Mouse (Mus musculus): ENCODE results near the gene Perm1. TPM values are rescaled to one million over a fixed set of nuclear protein-coding genes. Genes with fewer than 3 reads are reported as not detected.

The Perm1 gene
- total and polyA plus RNA-seq, 2 experiments from 2014 or later, result 1.7 to 1.9 TPM

DNA sequence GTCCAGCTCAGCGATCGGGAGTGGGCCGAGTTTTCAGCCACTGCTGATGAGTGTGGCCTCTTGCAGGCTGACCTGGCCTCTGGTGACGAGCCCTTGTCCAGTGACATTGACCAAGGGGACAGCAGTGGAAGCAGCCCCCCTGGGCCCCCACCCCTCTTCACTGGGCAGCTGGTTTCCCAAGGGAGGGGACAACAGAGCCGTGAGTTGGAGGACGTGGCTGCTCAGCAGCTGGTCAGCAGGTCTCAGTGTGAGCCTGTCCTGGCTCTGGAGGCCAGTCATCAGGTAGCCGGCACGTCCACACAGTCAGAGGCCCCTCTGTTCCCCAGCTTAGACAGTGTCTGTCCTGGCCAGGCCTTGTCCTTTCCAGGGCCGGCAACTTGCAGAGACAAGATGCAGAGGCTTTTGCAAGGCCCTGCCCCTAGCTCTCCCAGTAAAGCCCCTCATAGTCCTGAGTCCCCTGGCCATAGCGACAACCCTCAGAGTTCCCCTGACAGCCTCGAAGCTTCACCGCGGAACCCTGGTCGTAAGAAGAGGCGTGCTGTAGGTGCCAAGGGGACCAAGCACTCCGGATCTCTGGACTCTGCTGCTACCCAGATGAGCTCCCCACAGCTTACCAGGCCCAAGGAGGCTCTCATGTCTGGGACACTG is 1.5 kb downstream of the Perm1 start:
- H3K4me3 ChIP-seq (ENCODE audit: low read depth, low read length), result no peak overlapping the region
- no peaks in the 10 kb centered on the region for H3K9me3 ChIP-seq (ENCODE audit: low read length)
- WGBS, result 80% methylated on average over 16 of the region's 16 CpGs
- H3K4me1 ChIP-seq (ENCODE audit: insufficient read depth, low read length), result no peaks in the 10 kb centered on the region
- no peak overlapping the region for H3K27ac ChIP-seq (ENCODE audit: low read depth, low read length)
- no peaks in the 10 kb centered on the region for H3K27me3 ChIP-seq (ENCODE audit: insufficient read depth, low read length)
- no peak for DNase-seq (ENCODE audit: low spot score)
- H3K9ac ChIP-seq (replicated peaks; ENCODE audit: low read length, poor library complexity, severe bottlenecking), result no peak overlapping the region
- TF ChIP-seq CTCF (IDR thresholded peaks at IDR 0.05), result no peak
- H3K36me3 ChIP-seq (ENCODE audit: insufficient read depth, low read length), result no peaks in the 10 kb centered on the region; the same call in 1 of the 2 replicates
- no peak for ATAC-seq (ENCODE audit: low FRiP score)
- H3K4me2 ChIP-seq (ENCODE audit: low read depth, low read length, poor library complexity, severe bottlenecking), result no peak overlapping the region

DNA sequence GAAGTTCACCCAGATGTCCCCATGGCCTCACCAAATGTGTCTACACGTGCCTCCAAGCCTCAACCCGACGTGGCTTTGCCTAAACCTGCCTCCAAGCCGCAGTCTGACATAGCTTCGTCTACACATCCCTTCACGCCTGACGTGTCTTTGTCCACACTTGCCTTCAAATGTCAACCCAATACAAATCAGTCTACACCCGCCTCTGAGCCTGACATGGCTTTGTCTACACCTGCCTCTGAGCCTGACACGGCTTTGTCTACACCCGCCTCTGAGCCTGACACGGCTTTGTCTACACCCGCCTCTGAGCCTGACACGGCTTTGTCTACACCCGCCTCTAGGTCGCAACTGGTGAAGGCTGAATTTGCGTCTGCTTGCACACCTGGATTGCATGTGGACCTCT is 2.2 kb downstream of the Perm1 start:
- Histone ChIP-seq H3K27me3 (ENCODE audit: insufficient read depth, low read length) (no peaks in the 10 kb centered on the region), H3K9me3 (ENCODE audit: low read length) (no peaks in the 10 kb centered on the region), H3K9ac (replicated peaks; ENCODE audit: low read length, poor library complexity, severe bottlenecking) (no peak overlapping the region), H3K4me3 (ENCODE audit: low read depth, low read length) (no peak overlapping the region), H3K4me2 (ENCODE audit: low read depth, low read length, poor library complexity, severe bottlenecking) (no peak overlapping the region), H3K36me3 (ENCODE audit: insufficient read depth, low read length) (no peaks in the 10 kb centered on the region; the same call in 1 of the 2 replicates), H3K27ac (ENCODE audit: low read depth, low read length) (no peak overlapping the region), H3K4me1 (ENCODE audit: insufficient read depth, low read length) (no peaks in the 10 kb centered on the region)
- TF ChIP-seq CTCF (IDR thresholded peaks at IDR 0.05), result no peak
- ATAC-seq (ENCODE audit: low FRiP score) (no peak), DNase-seq (ENCODE audit: low spot score) (no peak)
- whole genome bisulfite sequencing, result 81% methylated on average over 16 of the region's 16 CpGs

DNA sequence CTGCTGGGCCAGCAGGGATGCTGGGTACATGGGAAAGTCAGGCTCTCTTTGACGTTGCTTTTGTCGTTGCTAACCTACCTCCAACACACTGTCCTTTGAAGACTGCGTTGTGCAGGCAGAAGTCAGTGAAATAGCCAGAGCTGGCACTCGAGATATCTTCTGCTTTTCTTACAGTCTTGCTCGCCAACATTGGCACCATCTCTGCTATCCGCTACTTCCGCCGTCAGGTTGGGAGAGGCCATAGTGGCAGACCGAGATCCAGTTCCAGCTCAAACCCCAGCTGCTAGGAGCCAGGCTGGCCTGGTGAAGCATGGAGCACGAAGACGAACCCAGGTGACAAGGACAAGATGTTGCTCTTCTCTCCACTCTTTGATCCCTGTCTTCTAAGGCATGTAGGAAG is 4.3 kb downstream of the Perm1 start:
- Histone ChIP-seq H3K4me3 (ENCODE audit: low read depth, low read length) (no peak overlapping the region), H3K9me3 (ENCODE audit: low read length) (no peaks in the 10 kb centered on the region), H3K27me3 (ENCODE audit: insufficient read depth, low read length) (no peaks in the 10 kb centered on the region), H3K4me2 (ENCODE audit: low read depth, low read length, poor library complexity, severe bottlenecking) (no peak overlapping the region), H3K4me1 (ENCODE audit: insufficient read depth, low read length) (no peaks in the 10 kb centered on the region), H3K9ac (replicated peaks; ENCODE audit: low read length, poor library complexity, severe bottlenecking) (no peak overlapping the region), H3K36me3 (ENCODE audit: insufficient read depth, low read length) (no peaks in the 10 kb centered on the region; the same call in 1 of the 2 replicates), H3K27ac (ENCODE audit: low read depth, low read length) (no peak overlapping the region)
- ATAC-seq (ENCODE audit: low FRiP score) (no peak), DNase-seq (ENCODE audit: low spot score) (no peak)
- TF ChIP-seq CTCF (IDR thresholded peaks at IDR 0.05), result no peak
- WGBS, result 93% methylated on average over 11 of the region's 11 CpGs

DNA sequence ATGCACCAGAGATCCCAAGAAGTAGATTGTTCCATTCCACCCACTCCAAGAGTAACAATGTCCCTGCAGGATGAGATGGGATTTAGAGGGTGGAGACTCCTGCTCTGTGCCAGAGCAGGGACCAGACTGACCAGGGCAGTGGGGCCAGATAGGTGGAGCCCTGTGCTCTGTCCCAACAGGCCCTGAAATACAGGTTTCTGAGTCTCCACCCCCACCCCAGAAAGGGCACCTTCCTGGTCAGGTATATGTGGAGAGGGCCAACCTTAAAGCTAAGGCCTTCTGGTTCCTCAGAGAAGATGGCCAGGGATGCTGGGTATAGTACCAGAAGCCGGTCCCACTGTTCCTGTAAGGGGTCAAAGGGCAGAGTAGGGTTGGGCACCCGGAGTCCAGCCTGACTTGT is 8.6 kb downstream of the Perm1 start:
- WGBS, result 87% methylated on average over 2 of the region's 2 CpGs
- H3K4me3 ChIP-seq (ENCODE audit: low read depth, low read length), result no peak overlapping the region
- H3K36me3 ChIP-seq (ENCODE audit: insufficient read depth, low read length), result peaks cover 9% of the 10 kb centered on the region
- no peak overlapping the region for H3K9ac ChIP-seq (replicated peaks; ENCODE audit: low read length, poor library complexity, severe bottlenecking)
- no peak overlapping the region for H3K27ac ChIP-seq (ENCODE audit: low read depth, low read length)
- ATAC-seq (ENCODE audit: low FRiP score), result no peak
- no peak for DNase-seq (ENCODE audit: low spot score)
- H3K4me1 ChIP-seq (ENCODE audit: insufficient read depth, low read length), result no peaks in the 10 kb centered on the region
- H3K9me3 ChIP-seq (ENCODE audit: low read length), result no peaks in the 10 kb centered on the region
- no peak overlapping the region for H3K4me2 ChIP-seq (ENCODE audit: low read depth, low read length, poor library complexity, severe bottlenecking)
- H3K27me3 ChIP-seq (ENCODE audit: insufficient read depth, low read length), result no peaks in the 10 kb centered on the region
- TF ChIP-seq CTCF (IDR thresholded peaks at IDR 0.05), result no peak

DNA sequence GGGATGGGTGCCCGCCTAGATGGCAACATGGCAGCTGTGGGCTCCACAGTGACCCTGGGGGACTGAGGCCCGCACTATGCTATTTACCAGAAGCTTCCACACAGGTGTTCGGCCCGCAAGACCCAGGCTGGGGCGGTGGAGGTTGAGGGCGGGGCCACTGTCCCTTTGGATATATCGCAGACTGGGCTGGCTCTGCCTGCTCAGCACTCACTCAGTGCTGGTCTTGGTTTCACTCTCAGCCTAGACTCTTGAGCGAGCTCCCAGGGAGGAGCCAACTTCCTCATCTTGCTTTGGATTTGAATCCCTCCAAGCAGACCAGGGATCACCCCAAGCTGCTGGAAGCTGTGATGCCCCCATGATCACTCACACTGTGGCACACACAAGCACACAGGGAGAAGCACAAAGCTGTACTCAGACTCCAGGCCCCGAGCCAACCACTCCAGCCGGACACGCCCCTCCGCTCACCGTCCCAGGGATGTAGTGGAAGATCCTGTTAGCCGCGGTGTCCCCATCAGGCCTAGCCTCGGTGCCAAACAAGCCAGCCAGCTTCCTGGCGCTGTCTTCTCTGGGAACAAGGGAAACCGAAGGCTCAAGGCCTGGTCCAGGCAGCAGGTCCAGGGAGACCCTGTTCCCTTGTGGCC is 12.2 kb downstream of the Perm1 start:
- WGBS, result 30% methylated on average over 18 of the region's 18 CpGs
- peak; percentile 30 for DNase-seq (ENCODE audit: low spot score)
- Histone ChIP-seq H3K4me3 (ENCODE audit: low read depth, low read length) (no peak overlapping the region), H3K9ac (replicated peaks; ENCODE audit: low read length, poor library complexity, severe bottlenecking) (no peak overlapping the region), H3K36me3 (ENCODE audit: insufficient read depth, low read length) (peaks cover 36% of the 10 kb centered on the region), H3K4me2 (ENCODE audit: low read depth, low read length, poor library complexity, severe bottlenecking) (no peak overlapping the region), H3K27ac (ENCODE audit: low read depth, low read length) (no peak overlapping the region), H3K4me1 (ENCODE audit: insufficient read depth, low read length) (no peaks in the 10 kb centered on the region), H3K9me3 (ENCODE audit: low read length) (no peaks in the 10 kb centered on the region), H3K27me3 (ENCODE audit: insufficient read depth, low read length) (no peaks in the 10 kb centered on the region)
- ATAC-seq (ENCODE audit: low FRiP score), result no peak
- TF ChIP-seq CTCF (IDR thresholded peaks at IDR 0.05), result no peak

DNA sequence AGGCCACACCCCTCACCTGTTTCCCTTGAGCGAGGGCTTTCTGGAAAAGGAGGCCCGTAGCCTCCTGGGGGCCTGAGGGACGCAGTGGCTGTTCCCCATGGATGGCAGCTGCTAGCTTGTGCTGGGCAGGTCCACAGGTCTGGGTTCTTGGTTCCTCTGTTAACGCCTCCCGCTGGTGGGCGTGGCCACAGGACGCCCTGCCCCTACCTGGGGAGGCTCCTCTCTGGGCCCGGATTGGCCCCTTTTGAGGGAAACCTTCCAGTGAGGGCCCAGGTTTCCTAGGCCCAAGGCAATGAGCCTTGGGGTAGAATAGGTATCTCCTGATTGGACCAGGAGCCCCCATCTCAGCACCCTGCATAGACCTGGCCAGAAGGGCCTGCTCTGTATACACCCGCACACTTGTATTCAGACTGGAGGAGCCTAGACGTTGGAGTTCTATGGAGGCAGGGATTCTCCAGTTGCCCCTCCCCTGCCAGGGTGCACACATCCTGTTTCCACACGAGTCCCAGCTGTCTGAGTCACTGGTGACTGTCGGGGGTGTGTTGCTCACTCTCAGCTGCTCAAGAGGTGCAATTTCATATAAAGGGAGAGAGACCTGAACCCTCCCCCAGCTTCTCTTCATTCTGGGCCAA is 12.8 kb downstream of the Perm1 start:
- no peaks in the 10 kb centered on the region for H3K27me3 ChIP-seq (ENCODE audit: insufficient read depth, low read length)
- H3K27ac ChIP-seq (ENCODE audit: low read depth, low read length), result no peak overlapping the region
- 22% methylated on average over 12 of the region's 12 CpGs for WGBS
- H3K4me3 ChIP-seq (ENCODE audit: low read depth, low read length), result no peak overlapping the region
- peaks cover 36% of the 10 kb centered on the region for H3K36me3 ChIP-seq (ENCODE audit: insufficient read depth, low read length)
- no peak overlapping the region for H3K9ac ChIP-seq (replicated peaks; ENCODE audit: low read length, poor library complexity, severe bottlenecking)
- no peaks in the 10 kb centered on the region for H3K9me3 ChIP-seq (ENCODE audit: low read length)
- H3K4me1 ChIP-seq (ENCODE audit: insufficient read depth, low read length), result peaks cover 2% of the 10 kb centered on the region
- no peak for DNase-seq (ENCODE audit: low spot score)
- TF ChIP-seq CTCF (IDR thresholded peaks at IDR 0.05), result no peak
- ATAC-seq (ENCODE audit: low FRiP score), result no peak
- H3K4me2 ChIP-seq (ENCODE audit: low read depth, low read length, poor library complexity, severe bottlenecking), result no peak overlapping the region
